ENCODE assay signal across 8 mouse cellular contexts in the genomic region with DNA sequence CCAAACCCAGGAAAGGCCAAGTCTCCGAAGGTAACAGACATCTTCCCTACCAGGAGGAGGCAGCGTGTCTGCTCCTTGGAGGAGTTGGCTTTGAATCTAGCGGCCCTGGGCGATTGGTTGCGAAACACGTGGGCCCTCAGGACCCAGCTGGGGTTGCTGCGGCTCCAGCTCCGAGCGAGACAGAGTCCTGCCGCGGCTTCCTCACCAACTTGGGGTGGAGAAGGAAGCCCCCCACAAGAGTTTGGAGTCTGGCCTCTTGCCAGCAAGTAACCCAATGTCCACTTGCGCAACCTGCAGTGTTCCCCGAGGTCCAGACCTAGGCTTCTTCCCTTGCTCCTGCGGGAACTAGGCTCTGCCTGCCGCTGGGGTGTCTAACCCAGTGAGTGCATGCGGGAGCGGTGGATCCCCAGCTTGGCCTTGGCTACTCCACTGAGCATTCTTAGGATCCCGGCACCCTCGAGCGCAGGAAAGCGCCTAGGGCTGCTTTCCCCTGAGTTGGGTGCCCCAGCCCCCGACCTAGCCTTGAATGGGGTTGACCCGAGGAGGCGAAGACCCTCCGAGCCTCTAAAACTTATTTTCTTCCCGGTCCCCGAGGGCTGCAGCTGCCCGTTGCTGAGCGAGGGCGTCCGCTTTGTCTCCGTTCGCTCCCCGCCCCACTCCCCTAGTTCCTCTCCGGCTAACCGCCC. TPM values are rescaled to one million over a fixed set of nuclear protein-coding genes. Genes with fewer than 3 reads are reported as not detected.
DNase-seq lines count a peak whose midpoint lies in the region; ATAC-seq and TF ChIP-seq lines count a peak whose summit lies in the region.

No protein-coding gene starts in this region.

- H3K4me1 ChIP-seq in bone marrow macrophage, adult 2 months (ENCODE audit: control insufficient read depth, insufficient read depth, low read length): peaks cover 9% of the 10 kb centered on the region
- peaks cover 82% of the 10 kb centered on the region for H3K4me1 ChIP-seq in forebrain, embryonic 10.5 days
- H3K4me1 ChIP-seq in heart, embryonic 16.5 days (ENCODE audit: control insufficient read depth, insufficient read depth, low read length): peaks cover 43% of the 10 kb centered on the region
- peaks cover 30% of the 10 kb centered on the region for H3K4me1 ChIP-seq in lung, embryonic 14.5 days (ENCODE audit: insufficient read depth)

- peaks cover 22% of the 10 kb centered on the region for H3K27me3 ChIP-seq in forebrain, embryonic 10.5 days (ENCODE audit: poor library complexity, severe bottlenecking)
- H3K27me3 ChIP-seq in heart, embryonic 16.5 days (ENCODE audit: control insufficient read depth, insufficient read depth, low read length): 0 out of 2 replicates have a peak, but pooled peaks cover 2% of the 10 kb centered on the region
- no peaks in the 10 kb centered on the region for H3K27me3 ChIP-seq in lung, embryonic 14.5 days (ENCODE audit: insufficient read depth, low read length)

- 0 out of 2 replicates have a peak, but pooled peaks have one; percentile 15 for TF ChIP-seq CTCF in bone marrow macrophage, adult 2 months (IDR thresholded peaks at IDR 0.05; ENCODE audit: low read depth, low read length)
- TF ChIP-seq CTCF in lung, embryonic 14.5 days (IDR thresholded peaks at IDR 0.05; ENCODE audit: low read depth): peak; percentile 69

- peak overlapping the region; percentile 89 for H3K9ac ChIP-seq in heart, embryonic 16.5 days (ENCODE audit: low read length)
- peak overlapping the region; percentile 92 for H3K9ac ChIP-seq in lung, embryonic 14.5 days

- under 1% methylated on average over 35 of the region's 36 CpGs for WGBS in forebrain, embryonic 10.5 days
- WGBS in heart, embryonic 16.5 days: 1% methylated on average over 36 of the region's 36 CpGs
- under 1% methylated on average over 36 of the region's 36 CpGs for WGBS in lung, embryonic 14.5 days

- peak overlapping the region; percentile 96 for H3K27ac ChIP-seq in bone marrow macrophage, adult 2 months (ENCODE audit: insufficient read depth, low read depth, low read length)
- H3K27ac ChIP-seq in forebrain, embryonic 10.5 days: peak overlapping the region; percentile 99
- peak overlapping the region; percentile 94 for H3K27ac ChIP-seq in heart, embryonic 16.5 days (ENCODE audit: low read length)
- H3K27ac ChIP-seq in lung, embryonic 14.5 days (ENCODE audit: low read depth): peak overlapping the region; percentile 99

- no peaks in the 10 kb centered on the region for H3K9me3 ChIP-seq in forebrain, embryonic 10.5 days
- no peaks in the 10 kb centered on the region for H3K9me3 ChIP-seq in heart, embryonic 16.5 days (replicated peaks; ENCODE audit: control insufficient read depth, low read length)
- no peaks in the 10 kb centered on the region for H3K9me3 ChIP-seq in lung, embryonic 14.5 days (ENCODE audit: low read depth, low read length)

- ATAC-seq in heart, embryonic 16.5 days (replicated peaks; ENCODE audit: extremely low read depth, insufficient read depth, low FRiP score): peak; percentile 42
- ATAC-seq in lung, embryonic 14.5 days (ENCODE audit: insufficient read depth): peak; percentile 64
- 0 out of 2 replicates have a peak, but pooled peaks have one; percentile 14 for ATAC-seq in neutrophil, adult 5-6 weeks (ENCODE audit: extremely low read depth, insufficient number of reproducible peaks, low FRiP score, poor library complexity, severe bottlenecking)

- peaks cover 9% of the 10 kb centered on the region for H3K36me3 ChIP-seq in forebrain, embryonic 10.5 days (replicated peaks)
- peaks cover 4% of the 10 kb centered on the region; the same call in 1 of the 2 replicates for H3K36me3 ChIP-seq in heart, embryonic 16.5 days (ENCODE audit: control insufficient read depth, insufficient read depth)
- peaks cover 10% of the 10 kb centered on the region for H3K36me3 ChIP-seq in lung, embryonic 14.5 days (ENCODE audit: insufficient read depth)

- no peak for TF ChIP-seq POLR2A in bone marrow macrophage, adult 2 months (IDR thresholded peaks at IDR 0.05; ENCODE audit: borderline replicate concordance, low read depth, low read length)

- H3K4me2 ChIP-seq in heart, embryonic 16.5 days (ENCODE audit: low read depth, low read length): peak overlapping the region; percentile 99
- peak overlapping the region; percentile 96 for H3K4me2 ChIP-seq in lung, embryonic 14.5 days

- DNase-seq in CD4-positive helper T cell, adult 2 months (ENCODE audit: low read depth, low spot score): peak; percentile 79
- peak; percentile 87 for DNase-seq in forebrain, embryonic 10.5 days (ENCODE audit: extremely low spot score, low spot score)
- peak; percentile 78 to 91 for DNase-seq in kidney, postnatal 25 days
- DNase-seq in lung, embryonic 14.5 days: peak; percentile 92
- peak; percentile 57 to 60 for DNase-seq in thymus, postnatal 10 days (ENCODE audit: low spot score in 2 of 2)

- peak overlapping the region; percentile 65 for H3K4me3 ChIP-seq in bone marrow macrophage, adult 2 months (ENCODE audit: insufficient read depth, low read length)
- H3K4me3 ChIP-seq in forebrain, embryonic 10.5 days: peak overlapping the region; percentile 67
- peak overlapping the region; percentile 93 for H3K4me3 ChIP-seq in heart, embryonic 16.5 days (ENCODE audit: low read length)
- peak overlapping the region; percentile 85 for H3K4me3 ChIP-seq in lung, embryonic 14.5 days (ENCODE audit: low read depth, low read length)

RNA-seq across cellular contexts. Expression of a gene that starts 0.5 kb away (rescaled TPM):
- polyA plus RNA-seq in bone marrow macrophage, adult 2 months (2012; ENCODE audit: insufficient read depth, insufficient read length, missing spikeins): 9.2 and 10.7 TPM in 2 replicates
- 7.8 and 10.0 TPM in 2 replicates for polyA plus RNA-seq in forebrain, embryonic 10.5 days (2016; fragmentation: Nextera tagmentation; extraction: Ambion mirVana)
- polyA plus RNA-seq in heart, embryonic 16.5 days (2015; fragmentation: Nextera tagmentation; extraction: Ambion mirVana): 4.7 and 4.9 TPM in 2 replicates
- polyA plus RNA-seq in lung, embryonic 14.5 days (2014; fragmentation: Nextera tagmentation; extraction: Ambion mirVana): 14.0 and 14.1 TPM in 2 replicates
- 3.7 and 4.1 TPM in 2 replicates for total RNA-seq in neutrophil, adult 5-6 weeks (2017)

RNA-seq across cellular contexts. Expression of a gene that starts 42.3 kb away (rescaled TPM):
- 312 and 325 TPM in 2 replicates for polyA plus RNA-seq in bone marrow macrophage, adult 2 months (2012; ENCODE audit: insufficient read depth, insufficient read length, missing spikeins)
- polyA plus RNA-seq in forebrain, embryonic 10.5 days (2016; fragmentation: Nextera tagmentation; extraction: Ambion mirVana): 18.4 and 20.5 TPM in 2 replicates
- 37.0 and 46.5 TPM in 2 replicates for polyA plus RNA-seq in heart, embryonic 16.5 days (2015; fragmentation: Nextera tagmentation; extraction: Ambion mirVana)
- 22.9 and 26.4 TPM in 2 replicates for polyA plus RNA-seq in lung, embryonic 14.5 days (2014; fragmentation: Nextera tagmentation; extraction: Ambion mirVana)
- 71.2 TPM in 2 replicates for total RNA-seq in neutrophil, adult 5-6 weeks (2017)

Comparison
In these comparisons a context has a peak if more than half of its experiments do, and no peak if none do; other contexts are left out.
1. Peak in every context shown above with its lines: DNase-seq, ATAC-seq, H3K4me3 ChIP-seq and H3K27ac ChIP-seq.
2. ATAC-seq: peak in every context shown above with its lines; median percentile 64 in lung, embryonic 14.5 days; 42 in heart, embryonic 16.5 days; 14 in neutrophil, adult 5-6 weeks.